Mouse (Mus musculus) layer of hippocampus, adult 8-10 months (tissue): ENCODE data around the gene Smtn. TPM values are rescaled to one million over a fixed set of nuclear protein-coding genes. Genes with fewer than 3 reads are reported as not detected.
A peak's percentile ranks its signal among the peaks of the same experiment; 100 is the strongest.

ENCODE experiments used
- DNase-seq, 2 experiments: peaks; one replicate each; pipeline ENCODE4 v3.0.0; 2022; ENCODE audit warnings: low spot score in 2 of 2
- total RNA-seq, 4 experiments: library from RNA; stranded (reverse); gene quantifications; 2 replicates each; pipeline ENCODE4 v1.2.4; 2022

The Smtn gene
- total RNA-seq, 4 experiments from 2014 or later = 6.4 to 12.1 (median 8.3) TPM

DNA sequence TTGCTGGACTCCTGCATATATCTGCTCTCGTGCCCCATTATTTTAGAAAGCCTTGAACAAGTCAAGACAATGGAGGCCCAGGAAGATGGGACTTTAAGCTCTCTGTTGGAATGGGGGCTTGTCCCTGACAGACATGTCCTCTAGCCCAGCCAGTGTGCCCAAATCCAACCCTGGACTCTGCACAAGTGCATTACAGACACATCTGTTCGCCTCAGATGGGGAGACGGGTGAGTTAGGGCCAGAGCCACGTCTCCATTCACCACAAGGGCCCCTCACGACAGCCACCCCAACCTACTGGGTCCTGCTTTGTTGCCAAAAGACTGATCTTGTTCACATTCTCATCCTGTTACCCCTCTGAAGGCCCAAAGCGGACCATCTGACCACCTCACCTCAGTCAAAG is 12.2 kb downstream of the Smtn start:
- DNase-seq = no peak

GRCm38 (mm10) chr11:3527766-3528165 is 12.6 kb downstream of the Smtn start:
- no peak for DNase-seq

DNA sequence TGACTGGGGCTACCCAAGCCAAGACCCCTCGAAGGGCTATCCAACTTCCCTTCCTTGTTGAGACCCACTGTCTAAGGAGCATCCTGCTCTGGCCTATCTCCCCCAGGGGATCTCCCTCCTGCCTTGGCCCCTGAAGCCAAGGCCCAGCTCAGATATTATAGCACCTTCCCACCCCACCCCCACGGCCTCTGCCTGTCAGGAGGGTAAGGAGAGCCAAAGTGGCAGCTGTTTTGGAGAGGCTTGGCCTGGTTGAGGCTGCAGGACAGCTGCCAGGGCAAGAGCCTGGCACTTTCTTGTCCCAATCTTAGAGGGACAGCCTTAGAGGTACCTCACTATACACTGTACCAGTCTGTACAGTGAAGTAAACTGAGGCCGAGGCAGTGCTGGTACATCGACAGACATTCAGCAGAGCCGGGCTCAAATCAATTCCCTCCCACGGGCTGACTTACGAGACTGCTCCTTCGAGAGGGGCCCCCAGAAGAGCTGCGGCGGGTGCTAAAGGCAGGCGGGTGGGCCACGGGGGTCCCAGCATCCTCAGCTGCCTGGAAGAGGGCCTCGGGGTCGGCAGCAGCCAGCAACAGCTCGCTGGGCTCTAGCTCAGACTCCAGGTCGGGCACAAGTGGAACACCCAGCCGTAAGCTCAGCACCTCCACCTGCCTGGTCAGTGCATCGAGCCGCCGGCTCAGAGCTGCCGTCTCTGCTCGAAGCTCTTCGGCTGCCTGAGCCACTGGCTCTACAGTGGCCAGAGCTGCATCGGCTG is 13.3 kb downstream of the Smtn start:
- no peak for DNase-seq

GRCm38 (mm10) chr11:3526207-3526606 is 14.2 kb downstream of the Smtn start:
- DNase-seq = no peak

DNA sequence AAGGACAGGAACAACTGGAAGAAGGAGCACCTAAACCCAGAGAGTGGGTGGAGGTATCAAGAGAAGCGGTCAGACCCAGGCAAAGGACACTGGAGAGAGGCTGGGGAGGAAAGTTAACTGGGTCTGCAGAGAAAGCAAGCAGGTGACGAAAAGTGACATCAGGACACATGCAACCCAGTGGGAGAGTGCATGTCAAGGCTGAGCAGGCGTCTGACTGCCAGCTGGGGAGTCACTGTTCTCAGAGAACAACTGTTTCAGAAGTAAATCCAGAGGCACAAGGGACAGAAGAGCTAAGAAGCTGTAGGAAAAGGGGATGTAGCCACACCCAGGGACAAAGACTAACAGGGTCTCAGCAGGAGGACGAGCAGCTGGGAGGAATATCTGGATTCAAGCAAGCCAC is 14.9 kb downstream of the Smtn start:
- no peak for DNase-seq

DNA sequence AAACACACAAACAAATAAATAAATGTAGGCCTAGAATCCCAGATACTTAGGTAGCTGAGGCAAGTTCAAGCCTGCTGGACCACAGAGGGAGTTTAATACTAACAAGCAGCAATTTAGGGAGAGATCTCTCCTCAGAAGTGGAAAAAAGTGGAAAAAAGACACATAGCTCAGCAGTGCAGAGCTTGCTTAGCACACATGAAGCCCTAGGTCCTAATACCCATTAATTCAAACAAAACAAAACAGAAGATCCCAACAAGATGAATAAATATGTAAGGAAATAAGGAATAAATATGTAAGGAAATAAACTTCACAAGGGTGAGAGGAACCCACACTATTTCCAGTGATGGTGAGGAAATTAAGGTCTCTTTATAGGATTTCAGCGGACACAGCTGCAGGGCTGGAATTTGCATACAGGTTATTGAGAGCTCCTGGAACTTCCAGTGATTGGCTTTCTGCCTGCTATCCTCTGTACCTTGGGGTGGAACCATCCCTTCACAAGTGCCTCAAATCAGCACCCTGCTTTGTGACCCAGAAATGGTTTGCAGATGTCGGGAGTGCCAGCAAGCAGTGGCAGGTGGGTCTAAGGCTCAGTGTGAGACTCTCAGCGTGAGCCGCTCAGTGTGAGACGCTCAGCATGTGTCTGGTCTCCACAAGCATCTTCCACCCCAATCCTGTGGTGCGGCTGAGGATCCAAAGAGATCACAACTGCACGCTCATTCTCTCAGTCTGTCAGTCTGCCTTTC is 16.4 kb downstream of the Smtn start:
- no peak for DNase-seq

DNA sequence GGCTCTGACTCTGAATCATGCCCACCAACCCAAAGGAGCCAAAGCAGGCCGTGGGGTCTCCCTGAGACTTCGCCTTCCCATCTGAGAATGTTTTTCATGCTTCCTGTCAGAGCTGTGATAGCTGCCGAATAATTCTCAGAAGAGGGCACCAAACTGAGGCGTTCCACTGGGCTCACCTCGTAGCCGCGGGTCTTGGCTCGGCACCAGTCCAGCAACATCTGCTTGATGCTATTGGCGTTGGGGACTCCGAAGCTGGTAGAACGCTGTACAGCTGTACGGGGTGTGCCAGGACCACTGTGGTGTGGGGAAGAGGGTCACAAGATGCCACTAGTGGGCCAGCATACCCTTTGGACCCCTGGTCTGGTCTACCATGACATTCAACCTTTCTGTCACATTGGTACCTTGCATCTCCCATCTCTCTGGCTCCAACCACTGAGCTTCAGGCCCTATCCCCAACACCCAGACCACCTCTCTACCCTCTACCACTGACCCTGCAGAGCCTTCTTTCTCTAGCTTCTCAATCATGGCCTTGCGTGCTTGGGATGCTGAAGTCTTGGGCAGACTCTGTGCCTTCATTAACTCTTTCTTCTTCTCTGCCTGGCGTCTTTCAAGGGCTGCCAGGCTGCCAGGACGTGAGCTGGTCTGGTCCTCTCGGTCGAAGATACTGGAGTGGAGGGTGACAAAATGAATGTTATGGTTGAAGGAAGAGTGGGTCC is 18.0 kb downstream of the Smtn start:
- no peak for DNase-seq

GRCm38 (mm10) chr11:3521339-3522224 is 18.8 kb downstream of the Smtn start:
- no peak for DNase-seq

GRCm38 (mm10) chr11:3520919-3521318 is 19.5 kb downstream of the Smtn start:
- no peak for DNase-seq

GRCm38 (mm10) chr11:3519756-3520398 is 20.5 kb downstream of the Smtn start:
- no peak for DNase-seq

DNA sequence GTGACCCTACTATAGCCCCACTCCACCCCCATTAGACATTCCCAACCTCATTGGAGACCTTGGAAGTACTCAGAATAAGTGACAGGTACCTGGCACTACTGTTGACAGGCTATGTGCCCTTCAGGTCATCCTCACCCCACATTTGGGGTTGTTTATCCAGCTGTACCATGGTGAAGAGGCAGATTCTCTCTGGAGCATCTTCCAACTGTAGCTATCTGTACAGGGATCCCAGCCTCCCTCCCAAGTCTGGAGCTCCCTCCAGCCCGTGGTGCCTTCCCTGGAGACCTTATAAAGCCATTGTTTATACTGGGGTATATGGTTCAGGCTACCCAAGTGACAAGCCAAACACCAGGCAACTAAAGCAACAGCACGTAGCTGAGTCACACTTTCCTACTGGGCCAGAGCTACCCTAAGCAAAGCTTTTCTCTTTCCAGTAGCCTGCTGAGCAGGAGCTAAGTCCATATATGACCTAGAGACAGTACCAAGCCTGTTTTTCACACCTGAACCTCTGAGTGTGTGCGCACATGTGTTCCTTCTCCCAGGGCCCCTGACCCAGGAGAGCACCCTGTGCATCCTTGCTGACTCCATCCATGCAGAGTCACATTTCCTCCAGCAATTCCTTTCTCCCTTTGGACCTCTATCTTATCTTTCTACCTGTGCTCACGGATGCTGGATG is 21.2 kb downstream of the Smtn start:
- no peak for DNase-seq

DNA sequence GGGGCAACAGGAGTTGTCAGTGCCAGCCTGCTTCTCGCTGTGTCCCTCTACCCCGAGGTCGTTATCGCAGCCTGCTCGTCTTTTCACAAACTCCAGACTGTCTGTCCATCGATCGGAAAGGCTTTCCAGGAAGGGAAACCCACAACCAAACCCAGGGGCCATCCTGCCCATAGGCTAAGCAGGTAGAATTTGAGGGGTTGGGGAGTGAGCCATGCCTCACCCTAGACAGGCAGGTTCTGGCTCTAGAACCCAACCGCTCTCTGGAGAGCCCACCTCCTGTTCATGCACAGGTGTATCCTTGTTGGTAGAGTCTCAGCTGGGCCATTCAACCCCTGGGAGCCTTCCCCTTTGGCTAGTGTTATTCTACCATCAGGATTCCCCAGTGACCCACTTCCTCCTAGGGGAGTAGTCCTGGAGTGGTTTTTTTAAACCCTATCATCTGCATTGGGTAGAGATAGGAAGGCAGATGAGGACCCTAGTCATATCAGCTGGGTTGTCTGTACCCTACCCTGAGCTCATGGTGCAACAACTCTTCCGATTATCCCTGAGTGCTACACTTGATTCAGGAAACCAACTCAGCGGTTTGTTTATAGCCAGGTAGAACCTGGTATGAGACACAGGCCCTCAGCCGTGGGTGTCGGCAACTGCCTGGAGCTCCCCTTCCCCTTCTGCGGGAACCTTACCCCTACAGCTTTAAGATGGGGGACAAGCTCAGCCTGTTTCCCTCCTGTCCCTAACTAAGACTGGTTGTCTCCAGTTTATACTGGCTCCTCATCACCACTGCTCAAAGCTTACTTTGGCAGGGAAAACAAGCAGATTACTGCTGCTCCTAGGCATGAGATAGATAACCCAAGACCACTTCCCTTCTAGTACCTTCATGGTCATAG is 22.3 kb downstream of the Smtn start:
- DNase-seq = no peak

- no peak for DNase-seq
Observed at GRCm38 (mm10) chr11:3516859-3517845, 23.3 kb downstream of the Smtn start.

GRCm38 (mm10) chr11:3516121-3516520 is 24.3 kb downstream of the Smtn start:
- no peak for DNase-seq

DNA sequence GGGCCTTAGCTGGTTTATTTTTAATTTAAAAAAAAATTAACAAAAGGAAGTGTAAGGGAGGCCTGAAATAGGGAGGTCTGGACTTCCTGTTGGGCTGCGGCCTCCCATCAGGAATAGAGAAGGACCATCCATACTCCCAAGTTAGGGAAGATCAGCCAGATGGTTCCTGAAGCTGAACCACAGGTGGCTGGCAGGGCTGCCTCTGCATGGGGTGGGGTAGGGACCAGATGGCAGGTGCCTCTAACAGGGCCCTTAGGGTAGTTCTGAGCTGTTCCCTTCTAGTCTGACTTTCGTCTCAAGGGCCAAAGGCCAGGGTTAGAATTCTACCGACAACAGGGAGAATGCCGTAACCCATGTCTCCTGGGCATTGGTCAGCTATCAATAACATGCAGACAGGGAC is 24.8 kb downstream of the Smtn start:
- DNase-seq = no peak

DNA sequence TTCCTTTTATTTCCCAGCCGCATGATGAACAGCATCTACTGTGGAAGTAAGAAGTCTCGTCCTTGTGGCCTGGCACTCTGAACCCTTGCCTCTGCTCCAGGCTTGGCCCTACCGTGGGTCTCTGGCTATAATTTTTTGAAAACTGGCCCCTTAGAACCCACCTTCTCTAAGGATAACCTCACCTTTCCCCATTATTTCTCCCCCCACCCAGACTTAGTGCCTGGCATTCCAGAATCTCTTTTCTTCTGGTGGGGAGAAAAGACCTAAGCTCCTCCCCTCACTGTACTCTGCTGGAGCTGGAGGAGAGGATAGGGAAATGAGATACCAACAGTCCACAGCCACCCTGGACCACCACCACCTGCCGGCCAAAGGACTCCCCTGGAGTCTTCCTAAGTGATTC is 25.2 kb downstream of the Smtn start:
- no peak for DNase-seq

GRCm38 (mm10) chr11:3514529-3515054 is 25.8 kb downstream of the Smtn start, which contains the start of gene Selenom:
Gene Selenom, plus strand, starts transcription at chr11:3514684.
- DNase-seq = peak; percentile 92 to 94

GRCm38 (mm10) chr11:3513291-3513690 is 27.1 kb downstream of the Smtn start:
- DNase-seq = no peak
